Mouse (Mus musculus) bone marrow, adult 2 months (tissue): Measurements from ENCODE around the gene Ppard.

ENCODE experiments used
- CTCF ChIP-seq: fragments of 200-500 bp; IDR thresholded peaks from 2 replicates; pipeline ENCODE4 v1.5.1; 2011; ENCODE audit warnings: low read length, control low read depth; ENCODE audit not compliant: control insufficient read depth, insufficient read depth
- POLR2A ChIP-seq: fragments of 200-500 bp; IDR thresholded peaks from 2 replicates; pipeline ENCODE4 v1.6.1; 2011; ENCODE audit warnings: low read depth, mild to moderate bottlenecking, control low read depth, low read length, borderline replicate concordance; ENCODE audit not compliant: control insufficient read depth

DNA sequence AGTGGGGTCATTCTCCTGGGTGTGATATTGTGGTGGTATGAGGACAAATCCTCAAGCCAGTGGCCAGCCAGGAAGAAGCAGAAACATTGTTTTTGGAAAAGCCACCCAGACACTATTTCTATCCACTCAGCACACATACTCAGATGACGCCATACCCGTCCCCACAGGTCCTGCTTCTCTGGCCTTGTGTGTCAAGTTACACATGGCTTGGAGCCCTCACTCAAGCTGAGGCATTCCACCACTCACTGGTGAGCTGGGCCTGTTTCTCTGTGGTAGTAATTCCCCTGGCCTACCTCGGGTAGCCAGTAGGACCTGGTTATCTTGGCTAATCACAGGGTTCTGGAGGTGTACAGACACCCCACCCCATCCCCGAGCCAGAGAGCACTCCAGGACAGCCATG, 61.2 kb downstream of the Ppard start:
- TF ChIP-seq CTCF (no peak), POLR2A (no peak)
